ENCODE assay signal across 16 mouse cellular contexts in the genomic region with DNA sequence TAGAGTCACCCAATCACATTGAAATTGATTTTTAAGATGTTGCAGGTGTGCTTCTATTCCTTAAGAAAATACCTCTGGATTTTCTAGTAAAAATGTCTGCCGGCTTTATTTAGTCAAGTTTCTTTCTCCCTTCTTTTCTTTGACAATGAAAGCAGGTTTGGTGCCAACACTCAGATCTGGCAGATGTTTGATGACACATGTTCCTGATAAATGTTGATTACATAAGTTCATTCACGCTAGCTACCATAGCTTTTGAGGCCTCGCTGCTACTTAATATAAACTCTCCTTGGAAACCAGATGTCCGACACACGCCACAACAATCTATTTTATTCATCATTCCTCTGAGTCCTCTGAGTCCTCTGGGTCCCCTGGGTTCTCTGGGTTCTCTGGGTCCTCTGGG.
"Had no signal": no experiment of that assay in that cellular context is flagged by ENCODE, and none has a peak within 500 bp of the region (broad histone marks: within the 10 kb centered on the region; RNA-seq: fewer than 3 reads in every experiment).

No protein-coding gene starts in this region.

- H3K4me3 ChIP-seq: layer of hippocampus, adult 2 months; limb, embryonic 13.5 days; liver, embryonic 13.5 days; lung, embryonic 15.5 days; megakaryocyte, embryonic 14.5 days had no signal

- H3K9me3 ChIP-seq: limb, embryonic 13.5 days; liver, embryonic 13.5 days; lung, embryonic 15.5 days; megakaryocyte, embryonic 14.5 days had no signal

- DNase-seq: kidney, adult 2 months; kidney, postnatal 25 days; left cerebral cortex, postnatal 4 days; liver, embryonic 13.5 days; lung, postnatal 10 days; lung, postnatal 36 days; midbrain, embryonic 14.5 days; thymus, adult 18-20 months; thymus, postnatal 36 days had no signal

- H3K27ac ChIP-seq: kidney, postnatal 0 days; layer of hippocampus, adult 2 months; limb, embryonic 13.5 days; liver, embryonic 13.5 days; lung, embryonic 15.5 days had no signal

- H3K36me3 ChIP-seq: limb, embryonic 13.5 days; liver, embryonic 13.5 days; lung, embryonic 15.5 days had no signal

- H3K4me2 ChIP-seq: limb, embryonic 13.5 days; liver, embryonic 13.5 days; lung, embryonic 15.5 days; midbrain, embryonic 11.5 days had no signal

- H3K9ac ChIP-seq: limb, embryonic 13.5 days; liver, embryonic 13.5 days; lung, embryonic 15.5 days had no signal

- H3K27me3 ChIP-seq: limb, embryonic 13.5 days; liver, embryonic 13.5 days; lung, embryonic 15.5 days had no signal

- H3K4me1 ChIP-seq: lung, embryonic 15.5 days; megakaryocyte, embryonic 14.5 days had no signal

- ATAC-seq: intestine, postnatal 0 days had no signal
